Mouse (Mus musculus) thymus, postnatal 4 days (tissue): ENCODE data around the gene Eloa.
A peak's percentile ranks its signal among the peaks of the same experiment; 100 is the strongest.

Experiments
- DNase-seq: peaks from one replicate; pipeline ENCODE4 v3.0.0; 2021

Eloa gene

GRCm38 (mm10) chr4:136021549-136022047 lies at the start of gene Eloa:
TSS of gene Eloa (minus strand) at chr4:136021763.
- peak; percentile 100 for DNase-seq

- DNase-seq = peak; percentile 93
Observed at GRCm38 (mm10) chr4:136071178-136071714, 49.7 kb upstream of the Eloa start.

GRCm38 (mm10) chr4:136070592-136070991 lies 49.0 kb upstream of the Eloa start:
- peak; percentile 47 for DNase-seq

- DNase-seq = peak; percentile 91
Observed at GRCm38 (mm10) chr4:136069954-136070353, 48.4 kb upstream of the Eloa start.

GRCm38 (mm10) chr4:136069313-136069712 lies 47.8 kb upstream of the Eloa start:
- no peak for DNase-seq

- no peak for DNase-seq
Observed at GRCm38 (mm10) chr4:136063143-136063542, 41.6 kb upstream of the Eloa start.

- peak; percentile 68 for DNase-seq
Observed at GRCm38 (mm10) chr4:136059800-136060488, 38.4 kb upstream of the Eloa start.

- no peak for DNase-seq
Observed at GRCm38 (mm10) chr4:136057916-136058315, 36.4 kb upstream of the Eloa start.

GRCm38 (mm10) chr4:136056030-136056429 lies 34.5 kb upstream of the Eloa start:
- no peak for DNase-seq

GRCm38 (mm10) chr4:136053843-136054242 lies 32.3 kb upstream of the Eloa start:
- DNase-seq = no peak

- peak; percentile 90 for DNase-seq
Observed at GRCm38 (mm10) chr4:136053247-136053596, 31.7 kb upstream of the Eloa start, which contains the start of gene Rpl11. TSS of gene Rpl11 (minus strand) at chr4:136053428.

GRCm38 (mm10) chr4:136052534-136053246 lies 31.1 kb upstream of the Eloa start:
- DNase-seq = peak; percentile 73

GRCm38 (mm10) chr4:136052060-136052459 lies 30.5 kb upstream of the Eloa start:
- DNase-seq = no peak

- no peak for DNase-seq
Observed at GRCm38 (mm10) chr4:136050226-136050625, 28.7 kb upstream of the Eloa start.

GRCm38 (mm10) chr4:136048291-136049032 lies 26.9 kb upstream of the Eloa start:
- no peak for DNase-seq

GRCm38 (mm10) chr4:136047626-136048025 lies 26.1 kb upstream of the Eloa start:
- DNase-seq = no peak

GRCm38 (mm10) chr4:136046888-136047287 lies 25.3 kb upstream of the Eloa start:
- no peak for DNase-seq

GRCm38 (mm10) chr4:136045091-136045490 lies 23.5 kb upstream of the Eloa start:
- DNase-seq = peak; percentile 48

- DNase-seq = no peak
Observed at GRCm38 (mm10) chr4:136043784-136044400, 22.3 kb upstream of the Eloa start.

GRCm38 (mm10) chr4:136035078-136035477 lies 13.5 kb upstream of the Eloa start:
- DNase-seq = no peak

GRCm38 (mm10) chr4:136033231-136033630 lies 11.7 kb upstream of the Eloa start:
- no peak for DNase-seq
